Mouse (Mus musculus) limb, embryonic 13.5 days (tissue): ENCODE measurements around the gene Slc1a5. TPM values are rescaled to one million over a fixed set of nuclear protein-coding genes. Genes with fewer than 3 reads are reported as not detected.

Source experiments
- ATAC-seq: fragments of 200-750 bp; cut with Nextera tagmentation; 2 replicates; pipeline ENCODE4 v1.8.0; 2017; ENCODE audit warnings: low read depth, moderate number of reproducible peaks, moderate TSS enrichment; ENCODE audit not compliant: low FRiP score
- H3K27ac ChIP-seq: fragments of 300-500 bp; sonication (generic); 2 replicates; pipeline ENCODE4 v1.5.1; 2015; ENCODE audit warnings: inconsistent platforms, mild to moderate bottlenecking, moderate library complexity
- H3K27me3 ChIP-seq: fragments of 300-500 bp; sonication (generic); 2 replicates; pipeline ENCODE4 v1.6.1; 2015; ENCODE audit warnings: mild to moderate bottlenecking, inconsistent platforms
- H3K36me3 ChIP-seq: fragments of 300-500 bp; sonication (generic); 2 replicates; pipeline ENCODE4 v1.6.1; 2015; ENCODE audit warnings: inconsistent platforms, mild to moderate bottlenecking, moderate library complexity
- H3K4me1 ChIP-seq: fragments of 300-500 bp; sonication (generic); 2 replicates; pipeline ENCODE4 v1.6.1; 2015; ENCODE audit warnings: inconsistent platforms
- H3K4me2 ChIP-seq: fragments of 300-500 bp; sonication (generic); replicated peaks from 2 replicates; pipeline ENCODE4 v1.6.1; 2015; ENCODE audit warnings: inconsistent platforms, mild to moderate bottlenecking, moderate library complexity
- H3K4me3 ChIP-seq: fragments of 300-500 bp; sonication (generic); 2 replicates; pipeline ENCODE4 v1.5.1; 2015; ENCODE audit warnings: moderate library complexity, mild to moderate bottlenecking, inconsistent platforms
- H3K9ac ChIP-seq: fragments of 300-500 bp; sonication (generic); 2 replicates; pipeline ENCODE4 v1.6.1; 2015; ENCODE audit warnings: mild to moderate bottlenecking, inconsistent platforms
- H3K9me3 ChIP-seq: fragments of 300-500 bp; sonication (generic); 2 replicates; pipeline ENCODE4 v1.6.1; 2016; ENCODE audit warnings: inconsistent platforms
- WGBS: fragments of 180-500 bp; shearing (Covaris S2); methylation state at CpG from one replicate; pipeline ENCODE4 v1.1.7; 2015; 5-methylcytosine and 5-hydroxymethylcytosine counted together
- polyA plus RNA-seq: library from polyadenylated mRNA; unstranded; fragments of >200 nt; fragmentation: Nextera tagmentation; extraction: Ambion mirVana; gene quantifications from 2 replicates; pipeline ENCODE4 v1.2.1, GENCODE M21; 2015

Slc1a5 gene
- polyA plus RNA-seq, 1 experiment from 2014 or later: 33.1 TPM

DNA sequence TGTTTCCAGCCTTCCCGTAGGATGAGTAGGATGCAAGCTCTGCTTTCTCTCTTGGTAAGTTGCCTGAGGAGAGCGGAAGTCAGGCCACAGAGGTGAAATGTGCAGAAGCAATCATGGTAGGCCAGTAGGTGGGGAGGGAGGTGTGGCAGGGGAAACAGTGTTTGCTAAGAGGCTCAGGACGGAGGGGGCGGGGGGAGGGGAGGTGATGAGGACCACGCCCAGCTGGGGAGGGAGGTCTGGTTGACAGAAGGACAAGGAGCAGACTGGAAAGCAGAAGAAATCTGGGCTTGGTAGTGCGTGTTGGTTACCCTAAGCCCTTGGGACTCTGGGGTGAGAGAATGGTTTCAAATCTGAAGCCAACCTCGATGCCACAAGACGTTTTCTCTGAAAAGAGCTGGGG lies 20.8 kb upstream of the Slc1a5 start:
- Histone ChIP-seq H3K4me1 (peaks cover 16% of the 10 kb centered on the region), H3K4me2 (no peak overlapping the region), H3K4me3 (no peak overlapping the region), H3K27me3 (no peaks in the 10 kb centered on the region), H3K9me3 (no peaks in the 10 kb centered on the region), H3K9ac (no peak overlapping the region), H3K36me3 (no peaks in the 10 kb centered on the region), H3K27ac (peak overlapping the region; percentile 39; the same call in 1 of the 2 replicates)
- 19% methylated on average over 8 of the region's 8 CpGs for WGBS
- ATAC-seq: peak; percentile 24; the same call in 1 of the 2 replicates

GRCm38 (mm10) chr7:16761005-16761481 lies 20.1 kb upstream of the Slc1a5 start:
- peak; percentile 41; the same call in 1 of the 2 replicates for ATAC-seq
- peak overlapping the region; percentile 35 for H3K4me2 ChIP-seq
- no peaks in the 10 kb centered on the region for H3K27me3 ChIP-seq
- H3K4me1 ChIP-seq: peaks cover 16% of the 10 kb centered on the region
- 0 out of 2 replicates have a peak overlapping the region, but pooled peaks have one; percentile 5 for H3K9ac ChIP-seq
- H3K9me3 ChIP-seq: no peaks in the 10 kb centered on the region
- no peak overlapping the region for H3K4me3 ChIP-seq
- 27% methylated on average over 10 of the region's 10 CpGs for WGBS
- H3K36me3 ChIP-seq: no peaks in the 10 kb centered on the region
- H3K27ac ChIP-seq: peak overlapping the region; percentile 79

DNA sequence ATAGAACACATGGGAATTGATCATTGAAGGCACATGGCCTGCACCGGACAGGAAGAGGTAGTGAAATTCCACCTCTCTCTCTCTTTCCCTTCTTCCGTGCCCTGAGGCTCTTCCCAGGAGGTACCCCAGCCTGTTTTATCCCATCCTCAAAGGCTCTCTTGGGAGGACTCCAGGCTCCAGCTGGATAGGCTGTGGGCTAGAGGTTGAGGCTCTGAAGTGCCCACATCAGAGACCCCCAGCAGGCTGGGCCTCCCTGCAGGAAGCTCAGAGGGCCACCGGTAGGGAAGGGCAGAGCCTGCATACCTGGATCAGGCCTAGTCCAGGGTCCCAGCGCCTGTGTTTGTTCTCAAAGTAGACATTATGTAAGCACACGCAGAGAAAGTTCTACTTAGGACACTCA lies 19.5 kb upstream of the Slc1a5 start:
- 19% methylated on average over 5 of the region's 5 CpGs for WGBS
- 0 out of 2 replicates have a peak overlapping the region, but pooled peaks have one; percentile 19 for H3K4me2 ChIP-seq
- H3K9ac ChIP-seq: no peak overlapping the region
- no peaks in the 10 kb centered on the region for H3K9me3 ChIP-seq
- H3K4me3 ChIP-seq: no peak overlapping the region
- H3K4me1 ChIP-seq: peaks cover 22% of the 10 kb centered on the region
- no peaks in the 10 kb centered on the region for H3K36me3 ChIP-seq
- peak overlapping the region; percentile 69; the same call in 1 of the 2 replicates for H3K27ac ChIP-seq
- H3K27me3 ChIP-seq: no peaks in the 10 kb centered on the region
- no peak for ATAC-seq

DNA sequence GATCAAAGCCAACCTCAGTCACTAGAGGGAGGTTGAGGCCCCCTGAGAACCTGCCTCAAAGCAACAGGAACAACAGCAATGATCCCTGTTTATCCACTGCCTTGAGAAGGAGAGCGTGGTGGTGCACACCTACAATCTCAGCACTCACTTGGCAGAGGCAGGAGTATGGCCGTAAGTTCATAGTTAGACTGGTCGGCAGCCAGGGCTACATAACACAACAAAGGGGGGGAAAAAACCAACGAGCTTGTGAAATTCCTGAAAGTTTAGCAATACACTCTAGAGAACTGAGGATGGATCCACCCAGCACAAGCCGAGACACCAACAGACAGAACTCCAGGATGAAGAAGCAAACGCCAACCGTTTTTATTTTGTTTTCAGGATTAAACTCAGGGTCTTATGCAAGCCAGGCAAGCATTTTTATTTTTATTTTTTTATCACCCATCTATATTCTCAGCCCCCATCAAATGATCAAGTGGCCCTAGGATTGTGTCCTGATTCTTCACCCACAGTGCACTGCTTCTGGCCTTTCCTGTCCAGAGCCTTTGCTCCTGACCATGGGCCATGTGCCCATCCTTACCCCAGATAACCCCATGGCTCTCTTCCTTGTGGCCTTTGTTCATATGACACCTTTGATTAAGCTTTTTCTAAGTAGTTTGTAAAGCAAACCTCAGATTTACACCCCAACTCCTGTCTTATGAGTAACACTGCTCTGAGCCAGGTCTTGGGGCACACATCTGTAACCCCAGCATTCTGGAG lies 17.5 kb upstream of the Slc1a5 start:
- no peaks in the 10 kb centered on the region for H3K36me3 ChIP-seq
- peaks cover 24% of the 10 kb centered on the region for H3K4me1 ChIP-seq
- no peaks in the 10 kb centered on the region for H3K9me3 ChIP-seq
- no peak overlapping the region for H3K4me3 ChIP-seq
- no peak overlapping the region for H3K4me2 ChIP-seq
- WGBS: 84% methylated on average over 7 of the region's 7 CpGs
- ATAC-seq: no peak
- no peak overlapping the region for H3K27ac ChIP-seq
- no peaks in the 10 kb centered on the region for H3K27me3 ChIP-seq
- no peak overlapping the region for H3K9ac ChIP-seq

DNA sequence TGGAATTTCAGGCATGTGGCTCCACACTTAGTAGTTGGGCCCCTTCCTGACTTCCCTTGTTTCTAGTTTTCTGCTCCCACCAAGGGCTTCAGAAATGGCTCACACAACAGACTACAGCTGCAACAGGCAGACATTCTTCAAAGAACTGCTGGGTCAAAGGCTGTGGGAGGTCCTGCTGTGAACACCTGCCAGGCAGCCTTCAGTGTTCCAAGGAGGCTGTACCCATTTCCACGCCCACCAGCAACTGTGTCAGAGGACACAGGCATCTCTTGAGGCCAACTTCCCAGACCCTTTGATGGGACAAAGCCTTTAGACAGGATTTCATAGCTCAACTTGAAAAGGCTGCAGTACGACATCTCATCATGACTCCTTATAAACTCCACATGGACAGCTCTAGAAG lies 14.7 kb upstream of the Slc1a5 start:
- no peak for ATAC-seq
- no peak overlapping the region for H3K4me3 ChIP-seq
- H3K27me3 ChIP-seq: no peaks in the 10 kb centered on the region
- H3K9ac ChIP-seq: no peak overlapping the region
- H3K4me2 ChIP-seq: no peak overlapping the region
- H3K36me3 ChIP-seq: no peaks in the 10 kb centered on the region
- no peak overlapping the region for H3K27ac ChIP-seq
- peaks cover 13% of the 10 kb centered on the region for H3K4me1 ChIP-seq
- H3K9me3 ChIP-seq: 0 out of 2 replicates have a peak, but pooled peaks cover 7% of the 10 kb centered on the region
- WGBS: 42% methylated on average over 2 of the region's 2 CpGs

DNA sequence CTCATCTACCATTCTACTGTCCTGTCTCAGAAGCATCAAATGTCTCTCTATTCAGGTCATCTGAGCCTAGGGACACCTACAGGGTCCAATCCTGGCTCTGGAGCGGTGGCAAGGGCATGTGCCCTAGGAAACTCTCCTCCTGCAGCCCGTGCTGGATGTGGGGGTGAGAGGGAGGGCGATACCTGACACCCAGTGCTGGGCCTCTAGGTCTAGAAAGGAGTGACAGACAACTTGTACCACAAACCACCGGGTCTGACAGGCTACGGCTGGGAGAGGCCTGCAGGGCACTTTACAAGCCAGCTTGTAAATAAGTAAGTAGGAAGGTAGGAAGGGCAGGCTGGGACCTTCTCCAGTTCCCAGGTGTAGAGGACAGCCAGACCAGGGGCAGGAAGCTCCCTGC lies 5.3 kb upstream of the Slc1a5 start:
- 23% methylated on average over 5 of the region's 5 CpGs for WGBS
- Histone ChIP-seq H3K4me1 (no peaks in the 10 kb centered on the region), H3K36me3 (no peaks in the 10 kb centered on the region), H3K27me3 (no peaks in the 10 kb centered on the region), H3K4me3 (no peak overlapping the region), H3K27ac (no peak overlapping the region), H3K9ac (0 out of 2 replicates have a peak overlapping the region, but pooled peaks have one; percentile 8), H3K4me2 (no peak overlapping the region), H3K9me3 (no peaks in the 10 kb centered on the region)
- ATAC-seq: no peak

DNA sequence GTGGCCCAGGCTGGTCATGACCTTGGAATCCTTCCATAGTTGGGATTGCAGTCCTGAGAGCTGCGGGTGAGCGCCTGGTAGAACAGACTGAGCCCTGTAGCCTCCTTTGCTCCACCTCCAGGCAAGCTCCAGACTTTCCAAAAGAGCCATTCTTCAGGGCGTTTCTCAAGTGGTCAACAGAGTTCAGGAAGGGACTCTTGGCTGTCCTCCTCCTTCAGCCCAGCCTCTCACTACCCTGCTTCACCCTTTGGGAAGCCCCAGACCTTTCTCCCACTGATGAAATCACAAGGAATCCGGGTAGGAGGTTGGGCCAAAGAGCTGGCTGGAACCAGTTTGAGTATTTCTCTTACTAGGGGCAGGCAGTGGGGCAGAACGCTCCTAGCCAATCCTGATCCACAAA lies 1.1 kb upstream of the Slc1a5 start:
- H3K4me1 ChIP-seq: peaks cover 28% of the 10 kb centered on the region
- H3K27ac ChIP-seq: no peak overlapping the region
- H3K27me3 ChIP-seq: no peaks in the 10 kb centered on the region
- 73% methylated on average over 5 of the region's 5 CpGs for WGBS
- H3K36me3 ChIP-seq: no peaks in the 10 kb centered on the region
- no peak overlapping the region for H3K9ac ChIP-seq
- H3K4me2 ChIP-seq: no peak overlapping the region
- H3K4me3 ChIP-seq: no peak overlapping the region
- no peaks in the 10 kb centered on the region for H3K9me3 ChIP-seq
- no peak for ATAC-seq

GRCm38 (mm10) chr7:16781555-16781815 lies 345 bp downstream of the Slc1a5 start:
- Histone ChIP-seq H3K27ac (peak overlapping the region; percentile 16; the same call in 1 of the 2 replicates), H3K27me3 (no peaks in the 10 kb centered on the region), H3K9ac (peak overlapping the region; percentile 82), H3K4me2 (peak overlapping the region; percentile 100), H3K9me3 (no peaks in the 10 kb centered on the region), H3K36me3 (peaks cover 3% of the 10 kb centered on the region), H3K4me1 (peaks cover 30% of the 10 kb centered on the region), H3K4me3 (peak overlapping the region; percentile 67)
- WGBS: 0% methylated on average over 10 of the region's 10 CpGs
- ATAC-seq: no peak

DNA sequence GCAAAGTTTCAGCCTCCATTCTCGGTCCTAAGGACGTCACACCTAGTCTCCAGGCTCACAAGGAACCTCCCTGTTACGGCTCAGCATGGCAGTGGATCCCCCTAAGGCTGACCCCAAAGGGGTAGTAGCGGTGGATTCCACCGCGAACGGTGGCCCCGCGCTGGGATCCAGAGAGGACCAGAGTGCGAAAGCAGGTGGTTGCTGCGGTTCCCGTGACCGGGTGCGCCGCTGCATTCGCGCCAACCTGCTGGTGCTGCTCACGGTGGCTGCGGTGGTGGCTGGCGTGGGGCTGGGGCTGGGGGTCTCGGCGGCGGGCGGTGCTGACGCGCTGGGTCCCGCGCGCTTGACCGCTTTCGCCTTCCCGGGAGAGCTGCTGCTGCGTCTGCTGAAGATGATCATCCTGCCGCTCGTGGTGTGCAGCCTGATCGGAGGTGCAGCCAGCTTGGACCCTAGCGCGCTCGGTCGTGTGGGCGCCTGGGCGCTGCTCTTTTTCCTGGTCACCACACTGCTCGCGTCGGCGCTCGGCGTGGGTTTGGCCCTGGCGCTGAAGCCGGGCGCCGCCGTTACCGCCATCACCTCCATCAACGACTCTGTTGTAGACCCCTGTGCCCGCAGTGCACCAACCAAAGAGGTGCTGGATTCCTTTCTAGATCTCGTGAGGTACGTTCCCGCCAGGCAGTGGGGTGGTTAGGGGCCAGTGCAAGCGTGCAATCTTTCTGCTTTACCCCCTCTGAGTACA lies 845 bp downstream of the Slc1a5 start:
- under 1% methylated on average over 49 of the region's 60 CpGs for WGBS
- Histone ChIP-seq H3K4me2 (peak overlapping the region; percentile 100), H3K9me3 (no peaks in the 10 kb centered on the region), H3K36me3 (peaks cover 8% of the 10 kb centered on the region), H3K4me1 (peaks cover 30% of the 10 kb centered on the region), H3K27me3 (no peaks in the 10 kb centered on the region), H3K27ac (peak overlapping the region; percentile 16; the same call in 1 of the 2 replicates), H3K9ac (peak overlapping the region; percentile 82), H3K4me3 (peak overlapping the region; percentile 67)
- peak; percentile 16; the same call in 1 of the 2 replicates for ATAC-seq

DNA sequence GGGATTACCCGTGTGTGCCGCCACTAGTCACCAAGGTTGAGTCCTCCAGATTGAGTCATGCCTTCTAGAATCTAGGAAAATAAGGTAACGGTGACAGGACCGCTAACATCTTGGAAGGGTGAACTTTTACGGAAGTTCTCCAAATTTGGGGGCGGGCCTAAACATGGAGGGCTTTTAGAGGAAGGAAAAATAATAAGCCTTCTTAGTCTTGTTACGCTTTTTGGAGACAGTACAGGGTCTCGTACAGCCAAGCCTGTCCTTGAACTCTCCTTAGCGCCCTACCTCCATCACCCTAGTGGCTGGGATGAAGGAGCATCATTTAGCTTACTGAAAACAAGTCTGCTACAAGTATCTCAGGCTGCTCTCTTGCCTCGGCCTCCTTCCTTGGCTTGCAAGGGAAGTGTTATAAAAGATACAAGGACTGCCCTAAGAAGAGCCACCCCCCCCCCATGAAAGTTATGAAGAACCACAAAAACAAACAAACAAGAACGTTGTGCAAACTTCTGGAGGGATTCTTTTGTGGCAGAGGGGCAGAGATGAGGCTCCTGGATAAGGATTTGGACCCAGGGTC lies 1.5 kb downstream of the Slc1a5 start:
- no peak for ATAC-seq
- Histone ChIP-seq H3K4me3 (peak overlapping the region; percentile 67), H3K27me3 (no peaks in the 10 kb centered on the region), H3K36me3 (peaks cover 12% of the 10 kb centered on the region), H3K4me1 (peaks cover 30% of the 10 kb centered on the region), H3K9ac (peak overlapping the region; percentile 82), H3K4me2 (peak overlapping the region; percentile 100), H3K27ac (no peak overlapping the region), H3K9me3 (no peaks in the 10 kb centered on the region)
- WGBS: 5% methylated on average over 11 of the region's 11 CpGs

GRCm38 (mm10) chr7:16783224-16783688 lies 2.1 kb downstream of the Slc1a5 start:
- Histone ChIP-seq H3K9ac (peak overlapping the region; percentile 82), H3K27ac (peak overlapping the region; percentile 35; the same call in 1 of the 2 replicates)

More at GRCm38 (mm10) chr7:16783224-16783688, 2.1 kb downstream of the Slc1a5 start:
- 15% methylated on average over 10 of the region's 10 CpGs for WGBS
- Histone ChIP-seq H3K4me3 (peak overlapping the region; percentile 67), H3K4me1 (peaks cover 30% of the 10 kb centered on the region), H3K27me3 (no peaks in the 10 kb centered on the region), H3K4me2 (peak overlapping the region; percentile 100), H3K36me3 (peaks cover 19% of the 10 kb centered on the region), H3K9me3 (no peaks in the 10 kb centered on the region)
- no peak for ATAC-seq
